Mouse (Mus musculus): ENCODE results near the gene Nudt4. TPM values are rescaled to one million over a fixed set of nuclear protein-coding genes. Genes with fewer than 3 reads are reported as not detected.

Gene Nudt4
- polyA plus RNA-seq, 1 experiment, result 83.8 TPM

- no peak for DNase-seq (ENCODE audit: extremely low spot score in 1 of 2, low spot score in 1 of 2)
These were observed 20.6 kb downstream of the Nudt4 start for GRCm38 (mm10) chr10:95543377-95543776.

- DNase-seq (ENCODE audit: extremely low spot score in 1 of 2, low spot score in 1 of 2), result no peak
These were observed 21.0 kb downstream of the Nudt4 start for GRCm38 (mm10) chr10:95542916-95543315.

- no peak for DNase-seq (ENCODE audit: extremely low spot score in 1 of 2, low spot score in 1 of 2)
These were observed 24.1 kb downstream of the Nudt4 start for GRCm38 (mm10) chr10:95539841-95540240.

- DNase-seq (ENCODE audit: extremely low spot score in 1 of 2, low spot score in 1 of 2), result no peak
These were observed 24.7 kb downstream of the Nudt4 start for GRCm38 (mm10) chr10:95539260-95539659.

- no peak for DNase-seq (ENCODE audit: extremely low spot score in 1 of 2, low spot score in 1 of 2)
These were observed 27.8 kb downstream of the Nudt4 start for GRCm38 (mm10) chr10:95536222-95536541.

- DNase-seq (ENCODE audit: extremely low spot score in 1 of 2, low spot score in 1 of 2), result no peak
These were observed 28.3 kb downstream of the Nudt4 start for GRCm38 (mm10) chr10:95535399-95536221.

- no peak for DNase-seq (ENCODE audit: extremely low spot score in 1 of 2, low spot score in 1 of 2)
These were observed 30.6 kb downstream of the Nudt4 start for GRCm38 (mm10) chr10:95533382-95533781.

- no peak for DNase-seq (ENCODE audit: extremely low spot score in 1 of 2, low spot score in 1 of 2)
These were observed 31.0 kb downstream of the Nudt4 start for GRCm38 (mm10) chr10:95532916-95533315.

- DNase-seq (ENCODE audit: extremely low spot score in 1 of 2, low spot score in 1 of 2), result no peak
These were observed 33.3 kb downstream of the Nudt4 start for GRCm38 (mm10) chr10:95530551-95531121.

- no peak for DNase-seq (ENCODE audit: extremely low spot score in 1 of 2, low spot score in 1 of 2)
These were observed 37.3 kb downstream of the Nudt4 start for GRCm38 (mm10) chr10:95526495-95527122.

GRCm38 (mm10) chr10:95525871-95526270 lies 38.1 kb downstream of the Nudt4 start:
- DNase-seq (ENCODE audit: extremely low spot score in 1 of 2, low spot score in 1 of 2), result no peak

- DNase-seq (ENCODE audit: extremely low spot score in 1 of 2, low spot score in 1 of 2), result no peak
These were observed 38.8 kb downstream of the Nudt4 start for GRCm38 (mm10) chr10:95525037-95525675.

- no peak for DNase-seq (ENCODE audit: extremely low spot score in 1 of 2, low spot score in 1 of 2)
These were observed 46.3 kb downstream of the Nudt4 start for GRCm38 (mm10) chr10:95517656-95518055.

GRCm38 (mm10) chr10:95515293-95515931 lies 48.5 kb downstream of the Nudt4 start:
- no peak for DNase-seq (ENCODE audit: extremely low spot score in 1 of 2, low spot score in 1 of 2)

- peak; percentile 96 to 98 for DNase-seq (ENCODE audit: extremely low spot score in 1 of 2, low spot score in 1 of 2)
These were observed 49.2 kb downstream of the Nudt4 start, which contains the start of gene Ube2n for GRCm38 (mm10) chr10:95514656-95515292. Gene Ube2n, plus strand, starts transcription at chr10:95515145.

GRCm38 (mm10) chr10:95513768-95514556 lies 50.0 kb downstream of the Nudt4 start:
- peak in 1 of 2 experiments; percentile 26 for DNase-seq (ENCODE audit: extremely low spot score in 1 of 2, low spot score in 1 of 2)

- DNase-seq (ENCODE audit: extremely low spot score in 1 of 2, low spot score in 1 of 2), result no peak
These were observed 51.3 kb downstream of the Nudt4 start for GRCm38 (mm10) chr10:95512635-95513034.

GRCm38 (mm10) chr10:95509263-95509662 lies 54.7 kb downstream of the Nudt4 start:
- no peak for DNase-seq (ENCODE audit: extremely low spot score in 1 of 2, low spot score in 1 of 2)

- DNase-seq (ENCODE audit: extremely low spot score in 1 of 2, low spot score in 1 of 2), result no peak
These were observed 55.2 kb downstream of the Nudt4 start for GRCm38 (mm10) chr10:95508793-95509192.
